Mouse (Mus musculus): ENCODE measurements around the gene Ddx5. TPM values are rescaled to one million over a fixed set of nuclear protein-coding genes. Genes with fewer than 3 reads are reported as not detected.

Gene Ddx5
- polyA plus RNA-seq (2012; fragmentation: generic; extraction: Trizol): 100 to 1,000 TPM in 1 of 2 experiments, 10 to 100 TPM in 1; 12.5 to 264 TPM

DNA sequence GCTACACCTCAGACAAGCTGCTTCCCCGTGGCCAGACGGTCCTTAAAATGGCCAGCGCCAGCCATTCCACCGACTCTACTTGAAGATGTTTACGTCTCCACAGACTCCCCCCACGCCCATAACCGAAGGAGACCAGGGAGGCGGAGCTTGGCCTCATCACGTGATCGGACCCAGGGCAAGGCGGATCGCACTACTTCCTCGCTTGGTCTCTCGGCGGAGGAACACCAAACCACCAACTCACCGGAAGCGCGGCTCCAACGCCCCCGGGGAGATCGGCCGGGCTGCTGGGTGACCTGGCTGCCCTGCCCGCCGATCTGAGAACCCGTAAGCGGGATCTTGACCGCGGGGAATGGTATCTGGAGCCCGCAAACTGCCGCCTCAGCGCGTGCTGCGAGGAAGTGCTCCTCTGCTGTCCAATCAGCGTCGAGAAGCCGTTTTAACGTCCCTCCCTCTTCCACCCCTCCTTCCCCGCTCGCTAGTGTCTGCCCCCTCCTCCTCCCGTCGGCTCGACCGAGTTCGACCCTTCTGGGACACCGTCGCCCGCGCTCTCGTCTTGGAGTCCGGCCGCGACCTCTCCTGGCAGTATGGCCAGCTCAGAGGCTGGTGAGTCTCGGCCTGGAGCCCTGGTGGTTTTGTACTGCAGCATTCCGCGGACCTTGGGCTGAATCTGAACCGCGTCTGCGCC lies at the start of gene Ddx5, which contains the start of gene Cep95:
Gene Ddx5, minus strand, starts transcription at position 411 of the 685 bp plus-strand sequence.
Gene Cep95, plus strand, starts transcription at position 478 of the 685 bp plus-strand sequence.

DNA sequence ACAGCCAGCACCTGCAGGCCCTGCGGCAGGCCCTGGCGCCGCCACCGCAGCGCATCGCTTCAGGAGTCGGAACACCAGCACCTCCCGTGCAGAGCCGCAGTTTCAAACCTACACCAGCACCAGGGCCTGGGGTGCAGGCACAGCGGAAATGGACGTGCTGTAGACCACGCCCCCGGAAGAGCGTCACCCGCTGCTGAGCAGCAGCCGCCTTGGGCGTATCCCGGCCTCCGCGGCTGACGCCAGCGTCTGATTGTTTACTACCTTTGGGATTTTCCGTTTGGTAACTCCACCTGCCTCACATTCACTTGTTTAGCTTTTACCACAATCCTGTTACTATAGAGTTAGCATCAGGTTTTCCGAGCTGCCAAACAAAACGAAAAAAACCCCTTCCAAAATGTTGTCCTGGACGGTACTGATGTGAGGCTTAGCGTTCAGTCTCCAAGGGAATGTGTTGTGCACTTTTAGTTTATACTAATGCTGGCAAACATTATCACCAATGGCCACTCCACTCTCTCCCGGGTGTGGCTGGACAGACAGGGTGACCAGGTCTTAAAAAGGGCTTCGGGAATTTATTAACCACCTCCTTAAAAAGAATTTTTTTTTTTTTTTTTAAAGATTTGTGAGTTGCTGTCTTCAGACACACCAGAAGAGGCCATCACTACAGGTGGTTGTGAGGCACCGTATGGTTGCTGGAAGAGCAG lies 9.4 kb downstream of the Ddx5 start, which contains the start of gene Polg2:
Gene Polg2, minus strand, starts transcription at position 150 of the 701 bp plus-strand sequence.

DNA sequence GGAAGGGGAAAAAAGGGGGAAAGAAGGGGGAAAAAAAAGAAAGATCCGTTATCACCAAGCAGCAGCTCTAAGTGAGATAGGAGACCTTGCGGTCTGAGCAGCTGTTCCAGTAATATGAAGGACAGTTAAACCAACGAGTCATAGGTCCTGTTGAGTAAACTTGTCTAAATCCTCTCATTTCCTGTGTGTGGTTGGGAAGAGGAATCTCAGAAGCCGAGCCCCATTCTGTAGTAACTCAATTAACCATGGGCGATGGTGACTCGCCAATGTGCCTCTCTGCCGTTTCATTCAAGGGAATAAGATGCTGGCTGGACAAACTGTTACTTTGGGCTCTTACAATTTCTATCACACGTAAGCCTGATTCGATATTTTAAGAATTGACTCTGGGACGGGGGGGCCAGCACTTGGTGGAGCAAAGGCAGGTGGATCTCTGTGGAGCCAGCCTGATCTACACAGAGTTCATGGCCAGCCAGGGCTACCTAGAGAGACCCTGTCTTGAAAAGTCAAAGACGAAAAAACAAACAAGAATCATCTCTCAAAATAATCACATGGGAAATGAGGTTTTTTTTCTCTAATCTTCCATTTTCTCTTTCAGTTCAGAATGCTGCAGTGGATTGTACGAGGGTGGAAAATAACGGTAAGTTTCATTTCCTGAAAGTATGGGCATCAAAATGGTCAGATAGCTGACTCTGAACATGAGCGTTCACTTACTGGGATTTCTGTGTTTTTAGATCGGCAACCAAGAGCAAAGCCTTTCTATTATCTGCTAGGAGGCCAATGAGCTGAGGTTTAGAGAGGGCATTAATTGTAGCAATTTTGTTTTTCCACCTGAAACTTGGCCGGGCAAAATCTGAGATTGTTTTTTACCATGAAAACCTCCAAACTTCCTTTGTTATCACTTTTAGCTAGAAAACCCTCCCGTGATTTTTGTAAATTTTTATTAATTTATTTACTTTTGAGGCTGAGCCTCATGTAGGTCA lies 37.7 kb downstream of the Ddx5 start, which contains the start of gene Milr1:
Gene Milr1, plus strand, starts transcription at position 188 of the 980 bp plus-strand sequence.

DNA sequence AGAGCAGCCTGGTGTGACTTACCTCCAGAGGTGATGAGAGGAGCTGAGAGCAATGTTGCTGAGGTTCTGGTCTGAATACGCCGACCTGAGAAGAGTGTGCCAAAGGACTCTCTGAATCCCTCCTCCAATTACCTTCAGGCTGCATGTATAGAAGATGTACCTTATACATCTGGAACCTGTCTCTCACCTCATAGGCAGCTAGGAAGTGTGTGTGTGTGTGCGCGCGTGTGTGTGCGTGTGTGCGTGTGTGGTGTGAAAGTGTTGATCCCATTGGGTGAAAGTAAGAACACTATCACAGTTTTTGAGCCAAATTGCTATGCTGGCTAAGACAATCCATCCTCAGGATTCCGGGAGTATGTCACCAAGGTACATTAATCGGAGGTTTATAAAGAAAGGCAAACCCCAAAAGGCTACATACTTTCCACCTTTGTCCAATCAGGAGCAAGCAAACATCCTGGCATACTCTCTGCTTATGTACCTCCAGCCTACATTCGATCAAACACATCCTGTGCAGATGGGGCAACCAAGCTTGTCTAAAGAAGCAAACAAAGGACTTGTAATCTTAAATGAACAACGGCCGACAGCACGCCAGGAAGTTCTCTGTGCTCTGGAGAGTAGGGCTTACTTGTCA lies 38.7 kb downstream of the Ddx5 start, which contains the start of gene Pecam1:
Gene Pecam1, minus strand, starts transcription at position 508 of the 631 bp plus-strand sequence.

Other genes starting within 250 kb of the Ddx5 start
- gene Tex2, start 175.8 kb downstream of the Ddx5 start, polyA plus RNA-seq (2012; fragmentation: generic; extraction: Trizol): 1 to 10 TPM; 1.9 to 9.6 TPM
- gene Pecam1, start 38.6 kb downstream of the Ddx5 start, polyA plus RNA-seq (2012; fragmentation: generic; extraction: Trizol): under 1 TPM; 0.02 to 0.25 TPM
- gene Milr1, start 38.0 kb downstream of the Ddx5 start, polyA plus RNA-seq (2012; fragmentation: generic; extraction: Trizol): under 1 TPM; 0.04 to 0.14 TPM
- 10 to 100 TPM in 1 of 2 experiments, 1 to 10 TPM in 1; 2.8 to 12.2 TPM for gene Polg2, start 9.6 kb downstream of the Ddx5 start, polyA plus RNA-seq (2012; fragmentation: generic; extraction: Trizol)
- 1 to 10 TPM in 1 of 2 experiments, under 1 TPM in 1; 0.35 to 8.4 TPM for gene Cep95, start 67 bp upstream of the Ddx5 start, polyA plus RNA-seq (2012; fragmentation: generic; extraction: Trizol)
- 10 to 100 TPM in 1 of 2 experiments, 1 to 10 TPM in 1; 1.8 to 17.2 TPM for gene Smurf2, start 131.5 kb upstream of the Ddx5 start, polyA plus RNA-seq (2012; fragmentation: generic; extraction: Trizol)
- gene Kpna2, start 210.4 kb upstream of the Ddx5 start, polyA plus RNA-seq (2012; fragmentation: generic; extraction: Trizol): 10 to 100 TPM; 24.3 to 33.7 TPM
- gene 1810010H24Rik, start 236.5 kb upstream of the Ddx5 start, polyA plus RNA-seq (2012; fragmentation: generic; extraction: Trizol): 1 to 10 TPM in 1 of 2 experiments, under 1 TPM in 1; 0.57 to 4.2 TPM